Mouse (Mus musculus) brain, embryonic 14.5 days (tissue): ENCODE results near the gene Cep89.

Experiments used
- CTCF ChIP-seq: fragments of 200-500 bp; IDR thresholded peaks from 2 replicates; pipeline ENCODE4 v1.5.1; 2012; ENCODE audit warnings: inconsistent platforms, mild to moderate bottlenecking, moderate library complexity, borderline replicate concordance; ENCODE audit not compliant: insufficient read depth, insufficient read length; ENCODE audit errors: extremely low read depth
- POLR2A ChIP-seq: fragments of 200-500 bp; IDR thresholded peaks from 2 replicates; pipeline ENCODE4 v1.6.1; 2012; ENCODE audit warnings: mild to moderate bottlenecking, inconsistent platforms, borderline replicate concordance; ENCODE audit not compliant: poor library complexity, insufficient read depth, insufficient read length, severe bottlenecking; ENCODE audit errors: extremely low read depth

DNA sequence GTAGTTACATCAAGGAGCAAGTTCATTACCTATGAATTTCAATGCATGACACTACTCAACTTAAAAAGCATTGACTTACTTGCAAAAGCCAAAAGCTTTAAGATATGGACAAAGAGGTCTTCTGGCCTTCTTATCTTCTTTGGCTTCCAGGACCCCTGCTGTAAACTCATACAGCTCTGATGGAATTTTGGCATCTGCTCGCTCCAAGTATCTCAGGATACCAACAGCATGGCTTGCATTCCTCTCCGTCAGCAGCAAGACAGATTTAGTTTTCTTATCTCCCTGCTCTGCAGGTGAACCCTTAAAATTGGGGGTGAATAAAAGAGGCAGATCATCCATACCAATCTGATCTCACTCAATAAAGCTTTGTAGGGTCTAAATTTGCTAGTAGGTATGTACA, 88.3 kb downstream of the Cep89 start:
- no peak for TF ChIP-seq POLR2A
- TF ChIP-seq CTCF = no peak
